Mouse (Mus musculus) midbrain, embryonic 13.5 days (tissue): ENCODE measurements around the gene Foxd1. TPM values are rescaled to one million over a fixed set of nuclear protein-coding genes. Genes with fewer than 3 reads are reported as not detected.

Experiments
- ATAC-seq: fragments of 200-750 bp; cut with Nextera tagmentation; 2 replicates; pipeline ENCODE4 v1.8.0; 2017; ENCODE audit warnings: mild to moderate bottlenecking, moderate TSS enrichment, moderate library complexity
- H3K27ac ChIP-seq: fragments of 300-500 bp; sonication (generic); 2 replicates; pipeline ENCODE4 v1.5.1; 2015; ENCODE audit warnings: inconsistent platforms, mild to moderate bottlenecking, moderate library complexity
- H3K27me3 ChIP-seq: fragments of 300-500 bp; sonication (generic); 2 replicates; pipeline ENCODE4 v1.6.1; 2015; ENCODE audit warnings: mild to moderate bottlenecking, inconsistent platforms
- H3K36me3 ChIP-seq: fragments of 300-500 bp; sonication (generic); 2 replicates; pipeline ENCODE4 v1.6.1; 2015; ENCODE audit warnings: mild to moderate bottlenecking, inconsistent platforms
- H3K4me1 ChIP-seq: fragments of 300-500 bp; sonication (generic); replicated peaks from 2 replicates; pipeline ENCODE4 v1.6.1; 2015; ENCODE audit warnings: inconsistent platforms
- H3K4me2 ChIP-seq: fragments of 300-500 bp; sonication (generic); replicated peaks from 2 replicates; pipeline ENCODE4 v1.6.1; 2015; ENCODE audit warnings: moderate library complexity, mild to moderate bottlenecking, inconsistent platforms
- H3K4me3 ChIP-seq: fragments of 300-500 bp; sonication (generic); replicated peaks from 2 replicates; pipeline ENCODE4 v1.5.1; 2015; ENCODE audit warnings: mild to moderate bottlenecking, inconsistent platforms
- H3K9ac ChIP-seq: fragments of 300-500 bp; sonication (generic); replicated peaks from 2 replicates; pipeline ENCODE4 v1.6.1; 2015; ENCODE audit warnings: mild to moderate bottlenecking, inconsistent platforms
- H3K9me3 ChIP-seq: fragments of 300-500 bp; sonication (generic); 2 replicates; pipeline ENCODE4 v1.6.1; 2016; ENCODE audit warnings: mild to moderate bottlenecking, inconsistent platforms
- WGBS: fragments of 180-500 bp; shearing (Covaris S2); methylation state at CpG from one replicate; pipeline ENCODE4 v1.1.7; 2015; 5-methylcytosine and 5-hydroxymethylcytosine counted together
- polyA plus RNA-seq: library from polyadenylated mRNA; unstranded; fragments of >200 nt; fragmentation: Nextera tagmentation; extraction: Ambion mirVana; gene quantifications from 2 replicates; pipeline ENCODE4 v1.2.1, GENCODE M21; 2015

Gene Foxd1
- polyA plus RNA-seq, 1 experiment from 2014 or later = 0.86 TPM

DNA sequence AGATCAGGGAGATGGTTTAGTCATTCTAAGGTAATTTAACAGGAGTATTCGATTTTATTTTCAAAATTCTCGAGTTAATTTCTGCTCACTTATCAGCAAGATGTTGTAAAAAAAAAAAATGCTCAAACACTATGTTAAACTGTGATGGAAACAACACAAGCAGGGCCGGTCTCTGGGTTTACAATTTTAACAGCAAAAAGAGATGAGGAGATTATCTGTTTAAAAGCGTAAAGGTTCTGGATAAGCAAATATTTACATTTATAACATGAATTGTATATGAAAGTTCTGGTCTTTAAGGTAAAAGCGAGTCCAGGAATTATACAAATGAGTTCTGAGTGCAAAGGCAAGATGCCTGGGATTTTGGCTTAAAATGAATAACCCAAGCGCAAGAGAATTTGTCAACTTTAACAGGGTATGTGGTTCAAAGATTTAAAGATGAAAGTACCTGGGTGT, 3.0 kb downstream of the Foxd1 start:
- no peak overlapping the region for H3K9ac ChIP-seq
- peaks cover 89% of the 10 kb centered on the region for H3K27me3 ChIP-seq
- no peak for ATAC-seq
- WGBS = 4% methylated on average over 6 of the region's 6 CpGs
- H3K9me3 ChIP-seq = no peaks in the 10 kb centered on the region
- H3K4me2 ChIP-seq = no peak overlapping the region
- peak overlapping the region; percentile 17; the same call in 1 of the 2 replicates for H3K4me3 ChIP-seq
- peaks cover 35% of the 10 kb centered on the region for H3K4me1 ChIP-seq
- no peaks in the 10 kb centered on the region for H3K36me3 ChIP-seq
- H3K27ac ChIP-seq = no peak overlapping the region

DNA sequence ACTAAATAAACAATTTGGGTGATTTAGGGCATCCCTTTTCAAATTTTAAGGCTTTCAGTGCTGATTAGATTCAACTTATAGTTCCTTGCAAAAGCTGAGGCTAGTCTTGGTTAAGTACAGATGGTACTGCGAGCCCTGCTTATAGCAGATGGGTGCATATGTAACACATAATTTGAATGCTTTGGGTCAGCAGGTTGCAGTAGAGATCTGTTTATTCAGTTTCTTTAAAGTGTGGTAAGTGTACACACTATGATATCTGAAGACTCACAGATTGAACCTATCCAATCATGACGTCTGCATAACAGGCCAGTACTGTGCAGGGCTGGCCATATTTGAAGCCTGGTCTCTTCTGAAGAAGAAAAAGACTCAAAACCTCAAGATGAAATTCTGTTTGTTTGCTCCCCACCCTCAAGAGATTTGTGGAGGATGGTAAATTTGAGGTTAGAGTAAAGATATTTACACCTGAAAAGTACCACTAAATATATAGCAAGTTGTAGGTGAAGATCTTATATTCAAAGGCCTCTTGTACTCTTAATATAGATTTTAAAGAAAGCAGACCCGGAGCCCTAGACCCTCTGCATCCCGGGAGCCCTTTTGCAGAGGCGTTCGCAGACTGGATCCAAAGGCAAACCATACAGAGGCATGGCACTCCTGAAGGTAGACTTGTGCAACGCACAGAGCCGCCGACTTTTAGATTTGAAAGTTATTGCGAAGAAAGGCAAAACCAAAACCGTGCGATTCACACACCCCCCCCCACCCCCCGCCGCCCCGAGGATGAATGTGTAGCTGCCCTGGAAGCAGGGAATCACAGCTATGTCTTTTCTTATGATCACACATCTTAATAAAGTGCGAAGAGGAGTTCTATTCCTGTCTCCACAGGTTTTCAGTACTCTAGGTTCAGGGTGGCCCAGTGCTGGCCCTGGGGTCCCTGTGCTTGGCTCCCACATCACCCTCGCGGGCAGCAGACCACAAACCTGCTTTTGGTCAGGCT, 3.7 kb downstream of the Foxd1 start:
- 1% methylated on average over 18 of the region's 18 CpGs for WGBS
- Histone ChIP-seq H3K36me3 (no peaks in the 10 kb centered on the region), H3K4me3 (peak overlapping the region; percentile 17), H3K27me3 (peaks cover 89% of the 10 kb centered on the region), H3K9ac (no peak overlapping the region), H3K27ac (peak overlapping the region; percentile 44; the same call in 1 of the 2 replicates), H3K9me3 (no peaks in the 10 kb centered on the region), H3K4me2 (peak overlapping the region; percentile 16), H3K4me1 (peaks cover 35% of the 10 kb centered on the region)
- ATAC-seq = no peak

DNA sequence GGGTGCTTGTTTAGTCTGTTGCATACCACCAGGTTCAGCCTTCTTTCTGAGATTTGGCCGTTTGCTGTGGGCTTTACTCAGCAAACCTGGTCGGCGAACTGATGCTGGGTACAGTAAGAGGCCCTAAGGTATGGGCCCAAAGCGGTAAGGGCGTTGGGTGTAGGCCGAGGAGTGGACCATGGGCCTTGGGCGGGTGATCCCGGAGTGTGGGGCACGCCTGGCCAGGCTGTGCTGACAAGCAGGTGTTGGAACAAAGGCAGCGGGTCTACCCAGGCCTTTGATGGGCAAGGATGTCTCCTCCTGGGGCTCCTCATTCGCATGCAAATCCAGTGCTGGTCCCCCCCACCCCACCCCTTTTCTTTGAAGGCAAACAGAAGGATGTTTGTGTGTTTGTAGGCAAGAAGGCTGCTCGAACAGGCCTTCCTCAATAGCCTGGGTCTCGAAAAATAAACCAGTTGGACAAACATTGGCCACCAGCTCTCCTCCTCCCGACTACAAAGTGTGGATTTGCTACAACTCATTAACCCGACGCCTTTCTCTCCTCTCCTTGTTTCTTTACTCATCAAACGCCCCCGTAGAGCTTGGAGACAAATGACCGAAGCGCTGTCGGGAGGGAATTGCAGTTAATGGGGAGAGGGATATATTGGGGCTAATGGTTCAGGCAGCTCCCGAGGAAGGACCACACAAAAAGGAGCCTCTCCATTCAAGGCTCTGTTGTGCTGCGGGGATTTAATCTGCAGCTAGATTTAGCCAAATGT, 4.6 kb downstream of the Foxd1 start:
- peak overlapping the region; percentile 16 for H3K4me2 ChIP-seq
- ATAC-seq = peak; percentile 38; the same call in 1 of the 2 replicates
- no peak overlapping the region for H3K9ac ChIP-seq
- H3K9me3 ChIP-seq = no peaks in the 10 kb centered on the region
- no peaks in the 10 kb centered on the region for H3K36me3 ChIP-seq
- peak overlapping the region; percentile 44; the same call in 1 of the 2 replicates for H3K27ac ChIP-seq
- 2% methylated on average over 23 of the region's 23 CpGs for WGBS
- peaks cover 90% of the 10 kb centered on the region for H3K27me3 ChIP-seq
- H3K4me1 ChIP-seq = peaks cover 35% of the 10 kb centered on the region
- H3K4me3 ChIP-seq = 0 out of 2 replicates have a peak overlapping the region, but pooled peaks have one; percentile 17

DNA sequence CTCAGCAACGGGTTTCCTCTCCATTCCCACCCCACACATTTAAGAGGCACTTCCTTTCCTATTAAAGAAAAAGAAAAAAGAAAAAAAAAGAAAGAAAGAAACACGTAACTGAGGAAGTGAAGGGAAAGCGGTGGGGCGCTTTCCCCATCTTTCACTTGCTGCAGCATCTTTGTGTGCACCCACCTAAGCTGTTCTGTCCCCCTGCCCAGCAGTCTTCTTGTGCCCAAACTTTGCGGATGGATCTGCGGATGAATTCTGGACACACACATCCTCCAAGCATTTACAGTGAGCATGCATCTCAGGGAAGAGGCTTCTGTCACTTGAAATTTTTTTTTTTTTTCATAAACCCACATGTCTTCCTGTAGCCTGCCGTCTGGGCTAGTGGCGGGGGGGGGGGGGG, 5.3 kb downstream of the Foxd1 start:
- no peak overlapping the region for H3K4me2 ChIP-seq
- no peaks in the 10 kb centered on the region for H3K36me3 ChIP-seq
- ATAC-seq = no peak
- no peaks in the 10 kb centered on the region for H3K9me3 ChIP-seq
- H3K4me3 ChIP-seq = no peak overlapping the region
- H3K9ac ChIP-seq = no peak overlapping the region
- no peak overlapping the region for H3K27ac ChIP-seq
- 1% methylated on average over 6 of the region's 8 CpGs for WGBS
- peaks cover 29% of the 10 kb centered on the region for H3K4me1 ChIP-seq
- peaks cover 88% of the 10 kb centered on the region for H3K27me3 ChIP-seq

DNA sequence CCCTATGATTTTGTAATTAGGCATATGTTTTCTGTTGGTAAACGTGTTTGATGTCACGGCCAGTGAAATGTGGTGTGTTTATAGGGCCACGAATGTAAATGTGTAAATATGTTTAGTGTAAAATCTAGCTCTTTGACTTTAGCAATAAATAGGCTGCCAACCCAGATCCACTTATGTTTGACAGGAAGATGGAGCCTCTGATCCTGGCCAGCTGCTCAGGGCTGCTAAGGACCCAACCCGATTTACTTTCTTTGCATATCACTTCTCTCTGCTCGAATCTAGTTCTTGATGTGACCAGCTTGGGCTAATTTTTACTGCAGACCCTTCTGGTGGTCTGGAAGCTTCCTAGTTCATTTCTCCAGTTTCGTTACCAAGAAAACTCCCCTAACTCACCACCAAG, 6.3 kb downstream of the Foxd1 start:
- ATAC-seq = no peak
- Histone ChIP-seq H3K36me3 (no peaks in the 10 kb centered on the region), H3K27ac (no peak overlapping the region), H3K4me1 (peaks cover 19% of the 10 kb centered on the region), H3K9ac (no peak overlapping the region), H3K27me3 (peaks cover 88% of the 10 kb centered on the region), H3K9me3 (no peaks in the 10 kb centered on the region), H3K4me2 (no peak overlapping the region), H3K4me3 (no peak overlapping the region)
- 5% methylated on average over 6 of the region's 6 CpGs for WGBS

DNA sequence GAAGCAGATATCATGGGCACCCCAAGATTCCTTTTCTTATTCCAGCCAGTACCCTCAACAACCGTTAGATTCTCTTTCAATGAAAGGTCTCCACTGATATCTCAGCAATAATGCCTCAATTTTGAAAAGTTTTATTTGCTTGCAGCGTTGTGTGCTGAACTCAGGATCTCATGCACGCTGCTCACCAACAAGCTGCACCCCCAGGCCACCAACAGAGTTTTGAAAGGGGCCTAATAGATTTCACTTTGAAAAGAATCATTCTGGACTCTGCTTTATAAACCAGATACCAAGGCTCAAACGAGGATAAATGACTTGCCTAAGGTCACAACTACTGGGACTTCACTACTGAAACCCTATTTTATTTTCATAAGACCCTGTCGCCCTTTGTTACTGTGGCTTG, 7.1 kb downstream of the Foxd1 start:
- H3K36me3 ChIP-seq = no peaks in the 10 kb centered on the region
- no peak overlapping the region for H3K4me3 ChIP-seq
- no peak overlapping the region for H3K9ac ChIP-seq
- no peak overlapping the region for H3K4me2 ChIP-seq
- WGBS = 7% methylated on average over 5 of the region's 5 CpGs
- no peaks in the 10 kb centered on the region for H3K9me3 ChIP-seq
- H3K27me3 ChIP-seq = peaks cover 87% of the 10 kb centered on the region
- ATAC-seq = no peak
- no peak overlapping the region for H3K27ac ChIP-seq
- H3K4me1 ChIP-seq = peaks cover 17% of the 10 kb centered on the region

DNA sequence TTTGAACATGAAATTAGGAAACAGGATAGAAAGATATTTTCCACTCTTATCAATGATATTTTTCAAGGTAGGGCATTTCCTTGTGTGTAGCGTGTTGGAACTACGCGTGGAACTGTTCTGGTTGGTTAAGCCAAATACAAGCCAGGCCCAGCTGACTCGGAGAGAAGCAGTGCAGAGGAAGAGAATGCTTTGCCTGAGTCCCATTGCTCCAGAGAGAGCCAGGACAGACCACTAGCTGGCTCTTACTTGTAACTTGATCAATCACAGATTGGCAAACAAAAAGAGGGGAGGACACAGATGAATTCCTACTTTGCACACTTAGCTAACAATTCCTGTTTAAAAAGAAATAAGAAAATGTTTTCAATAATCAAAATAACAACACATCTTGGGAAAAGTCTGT, 9.0 kb downstream of the Foxd1 start:
- no peak overlapping the region for H3K9ac ChIP-seq
- no peak overlapping the region for H3K4me3 ChIP-seq
- no peaks in the 10 kb centered on the region for H3K9me3 ChIP-seq
- WGBS = 8% methylated on average over 4 of the region's 4 CpGs
- H3K4me1 ChIP-seq = peaks cover 20% of the 10 kb centered on the region
- peaks cover 93% of the 10 kb centered on the region for H3K27me3 ChIP-seq
- no peak overlapping the region for H3K4me2 ChIP-seq
- ATAC-seq = no peak
- no peak overlapping the region for H3K27ac ChIP-seq
- H3K36me3 ChIP-seq = no peaks in the 10 kb centered on the region

DNA sequence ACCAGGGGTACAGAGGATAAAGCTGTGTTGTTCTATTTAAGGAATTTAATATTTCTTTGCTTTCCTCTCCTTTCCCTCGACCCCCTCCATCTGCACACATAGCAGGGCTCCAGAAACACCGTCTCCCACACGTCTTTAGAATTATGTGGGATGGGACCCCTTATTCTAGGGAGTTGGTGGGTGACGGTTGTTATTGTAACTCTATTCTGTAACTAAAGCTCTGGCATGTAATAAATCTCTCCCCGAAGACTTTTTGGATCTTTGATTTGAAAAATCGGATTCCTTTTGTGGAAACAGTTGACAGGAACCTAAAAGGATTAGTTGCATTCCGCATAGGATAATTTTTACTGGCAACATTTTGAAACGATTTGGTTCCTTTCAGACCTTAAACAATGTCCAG, 11.0 kb downstream of the Foxd1 start:
- no peaks in the 10 kb centered on the region for H3K9me3 ChIP-seq
- no peak for ATAC-seq
- H3K27me3 ChIP-seq = peaks cover 93% of the 10 kb centered on the region
- H3K36me3 ChIP-seq = no peaks in the 10 kb centered on the region
- H3K9ac ChIP-seq = no peak overlapping the region
- no peak overlapping the region for H3K4me2 ChIP-seq
- peaks cover 10% of the 10 kb centered on the region for H3K4me1 ChIP-seq
- no peak overlapping the region for H3K4me3 ChIP-seq
- no peak overlapping the region for H3K27ac ChIP-seq
- under 1% methylated on average over 8 of the region's 8 CpGs for WGBS

DNA sequence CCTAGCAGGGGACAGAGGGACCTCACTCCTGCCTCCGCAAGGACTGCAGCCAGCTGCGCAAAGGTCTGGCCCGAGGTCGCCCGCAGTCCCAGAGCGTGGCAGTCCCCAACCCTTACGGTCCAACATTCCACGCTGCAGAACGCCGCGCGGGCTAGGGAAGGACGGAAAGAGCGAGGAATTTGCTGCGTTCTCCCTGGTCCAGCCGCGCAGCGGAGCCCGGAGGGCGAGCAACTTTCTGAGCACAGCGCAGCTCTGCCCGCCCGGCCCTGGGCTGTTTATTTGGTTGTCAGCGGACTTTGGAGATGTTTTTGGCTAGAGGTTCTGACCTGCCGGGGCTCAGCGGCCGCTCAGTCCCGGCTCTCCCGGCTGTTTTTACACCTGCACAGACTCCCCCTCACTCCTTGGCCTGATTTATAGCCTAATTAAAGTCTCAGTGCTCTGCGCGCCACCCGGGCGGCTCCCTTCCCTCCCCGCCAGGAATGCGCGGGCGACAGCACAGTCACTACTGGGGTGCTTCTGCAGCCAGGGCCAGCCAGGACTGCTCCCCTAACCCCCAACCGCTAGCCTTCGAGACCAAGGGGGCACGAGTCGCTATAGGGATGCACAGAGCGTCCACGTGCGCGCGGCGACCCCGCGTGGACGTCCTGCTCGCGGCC, 11.9 kb downstream of the Foxd1 start:
- peak overlapping the region; percentile 21 for H3K4me3 ChIP-seq

DNA sequence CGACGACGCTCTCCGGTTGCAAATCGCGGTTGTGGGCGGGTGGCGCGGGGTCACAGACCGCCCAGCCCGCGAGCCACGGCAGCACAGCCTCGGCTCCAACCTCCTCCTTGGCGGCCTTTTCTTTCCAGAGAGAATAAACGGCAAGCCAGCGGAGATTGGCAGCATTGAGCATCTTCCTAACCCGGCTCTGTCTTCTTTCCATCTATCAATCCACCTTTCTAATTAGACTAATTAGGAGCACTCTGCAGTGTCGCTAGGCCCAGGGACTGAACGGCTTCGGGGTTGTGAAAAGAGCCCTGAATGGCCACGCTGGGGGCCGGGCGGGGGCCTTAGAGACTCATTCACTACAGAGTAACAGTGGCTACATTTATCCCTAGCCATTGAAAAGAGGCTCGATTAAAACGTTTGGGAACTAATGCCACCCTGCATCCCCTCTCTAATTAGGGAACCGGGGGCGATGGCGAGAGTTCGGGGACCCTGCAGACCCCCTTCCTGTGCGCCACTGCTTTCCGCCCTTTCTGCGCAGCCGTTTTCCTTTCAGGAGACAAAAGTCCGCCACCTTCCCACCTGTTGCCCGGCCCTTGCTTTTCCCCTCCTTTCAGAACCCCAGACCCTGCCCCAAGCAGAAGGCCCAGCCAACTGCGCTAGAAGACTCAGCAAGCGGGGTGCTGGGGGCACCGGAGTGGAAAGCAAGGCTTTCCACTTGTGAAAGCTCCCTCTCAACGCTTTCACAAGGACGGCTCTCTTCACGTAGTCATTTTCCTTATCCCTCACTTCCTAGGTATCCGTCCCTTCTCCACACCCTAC, 12.6 kb downstream of the Foxd1 start:
- no peak overlapping the region for H3K27ac ChIP-seq
- under 1% methylated on average over 43 of the region's 43 CpGs for WGBS
- peaks cover 10% of the 10 kb centered on the region for H3K4me1 ChIP-seq
- peak overlapping the region; percentile 21 for H3K4me3 ChIP-seq
- no peaks in the 10 kb centered on the region for H3K9me3 ChIP-seq
- H3K27me3 ChIP-seq = peaks cover 94% of the 10 kb centered on the region
- no peak overlapping the region for H3K9ac ChIP-seq
- H3K36me3 ChIP-seq = no peaks in the 10 kb centered on the region
- 0 out of 2 replicates have a peak, but pooled peaks have one; percentile 43 for ATAC-seq
- peak overlapping the region; percentile 44 for H3K4me2 ChIP-seq

More for the DNA sequence above, 11.9 kb downstream of the Foxd1 start:
- WGBS = under 1% methylated on average over 52 of the region's 52 CpGs
- H3K9ac ChIP-seq = no peak overlapping the region
- no peaks in the 10 kb centered on the region for H3K36me3 ChIP-seq
- no peak overlapping the region for H3K27ac ChIP-seq
- peaks cover 93% of the 10 kb centered on the region for H3K27me3 ChIP-seq
- no peaks in the 10 kb centered on the region for H3K9me3 ChIP-seq
- ATAC-seq = peak; percentile 66
- H3K4me1 ChIP-seq = peaks cover 10% of the 10 kb centered on the region
- peak overlapping the region; percentile 44 for H3K4me2 ChIP-seq

DNA sequence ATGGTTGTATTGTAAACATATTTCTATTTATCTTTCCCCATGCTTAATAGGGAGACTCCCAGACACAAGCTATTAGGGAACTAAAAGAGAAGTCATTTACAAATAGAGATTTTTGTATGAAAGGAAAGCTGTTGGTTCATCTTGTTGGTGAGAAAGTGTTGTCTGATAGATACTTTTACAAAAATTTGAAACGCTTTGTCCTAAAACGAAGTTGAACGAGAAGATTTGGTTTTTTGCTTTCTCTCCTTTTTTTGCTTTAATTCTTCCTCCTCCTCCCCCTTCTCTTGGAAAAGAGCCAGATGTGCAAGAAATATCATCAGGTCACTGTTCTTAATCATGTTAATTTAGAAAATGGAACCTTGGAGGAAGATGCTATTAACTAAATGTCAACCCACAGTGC, 13.6 kb downstream of the Foxd1 start:
- Histone ChIP-seq H3K4me1 (peaks cover 10% of the 10 kb centered on the region), H3K9me3 (no peaks in the 10 kb centered on the region), H3K36me3 (no peaks in the 10 kb centered on the region), H3K27me3 (peaks cover 95% of the 10 kb centered on the region), H3K27ac (no peak overlapping the region), H3K9ac (no peak overlapping the region), H3K4me2 (no peak overlapping the region), H3K4me3 (no peak overlapping the region)
- 11% methylated on average over 3 of the region's 3 CpGs for WGBS
- ATAC-seq = no peak
